Mouse (Mus musculus): ENCODE measurements around the gene 9930111J21Rik1.
"Not testable (repeated sequence)": the region's sequence is repeated elsewhere in the genome, so short reads cannot be mapped to it uniquely, and the experiment has no call there.

The 9930111J21Rik1 gene

GRCm38 (mm10) chr11:48918380-48918779 lies 60.8 kb downstream of the 9930111J21Rik1 start:
- no peak for DNase-seq (ENCODE audit: low spot score in 2 of 2)

- no peak for DNase-seq (ENCODE audit: low spot score in 2 of 2)
Observed at GRCm38 (mm10) chr11:48913611-48914010, 65.6 kb downstream of the 9930111J21Rik1 start.

- DNase-seq (ENCODE audit: low spot score in 2 of 2) = no peak
Observed at GRCm38 (mm10) chr11:48908459-48908858, 70.7 kb downstream of the 9930111J21Rik1 start.

GRCm38 (mm10) chr11:48902021-48902420 lies 77.2 kb downstream of the 9930111J21Rik1 start, which contains the start of gene Gm5431:
TSS of gene Gm5431 (minus strand) at chr11:48902214.
- DNase-seq (ENCODE audit: low spot score in 2 of 2) = no peak

- DNase-seq (ENCODE audit: low spot score in 2 of 2) = not testable (repeated sequence)
Observed at GRCm38 (mm10) chr11:48901567-48901930, 77.6 kb downstream of the 9930111J21Rik1 start.

- DNase-seq (ENCODE audit: low spot score in 2 of 2) = not testable (repeated sequence)
Observed at GRCm38 (mm10) chr11:48900654-48901566, 78.3 kb downstream of the 9930111J21Rik1 start.

GRCm38 (mm10) chr11:48898812-48899431 lies 80.3 kb downstream of the 9930111J21Rik1 start:
- no peak for DNase-seq (ENCODE audit: low spot score in 2 of 2)
